Mouse (Mus musculus) E14TG2a.4 (cell line): ENCODE results near the gene Lmna.

Experiments
- CTCF ChIP-seq: conservative IDR thresholded peaks from 2 replicates; pipeline ENCODE4 v1.5.1; 2014; ENCODE audit warnings: low read length
- POU5F1 ChIP-seq: IDR thresholded peaks from 2 replicates; pipeline ENCODE4 v1.6.1; 2014; ENCODE audit warnings: low read length, borderline replicate concordance

- TF ChIP-seq CTCF, result no peak; the same call in 1 of the 2 replicates
- TF ChIP-seq POU5F1, result no peak
Observed at GRCm38 (mm10) chr3:88449395-88450023, 60.2 kb downstream of the Lmna start.
